Mouse (Mus musculus) olfactory bulb, adult 2 months (tissue): ENCODE measurements around the gene Nox1.

ENCODE experiments used
- CTCF ChIP-seq: fragments of 200-500 bp; IDR thresholded peaks from 2 replicates; pipeline ENCODE4 v1.5.1; 2012; ENCODE audit warnings: low read depth, mild to moderate bottlenecking, low read length, moderate library complexity; ENCODE audit not compliant: insufficient read depth
- POLR2A ChIP-seq: fragments of 200-500 bp; IDR thresholded peaks from 2 replicates; pipeline ENCODE4 v1.6.1; 2012; ENCODE audit warnings: mild to moderate bottlenecking, low read depth, low read length, moderate library complexity; ENCODE audit not compliant: insufficient read depth

DNA sequence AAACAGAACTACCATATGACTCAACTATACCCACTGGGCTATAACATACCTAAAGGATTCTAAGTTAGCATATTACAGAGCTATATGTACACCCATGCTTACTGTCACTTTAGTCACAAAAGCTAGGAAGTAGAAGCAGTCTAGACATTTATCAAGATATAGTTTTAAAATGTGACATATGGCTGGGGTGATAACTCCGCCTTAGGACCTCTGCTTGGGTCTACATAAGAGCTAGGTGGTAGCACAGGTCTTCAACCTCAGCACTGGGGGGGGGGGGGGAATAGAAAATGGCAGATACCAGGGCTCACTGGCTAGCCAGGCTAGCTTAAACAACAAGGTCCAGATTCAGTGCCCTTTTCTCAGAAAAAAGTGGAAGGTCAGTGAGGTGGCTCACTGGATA, 11.3 kb upstream of the Nox1 start:
- no peak for TF ChIP-seq POLR2A
- TF ChIP-seq CTCF: no peak
